Comparison of ENCODE assay signal across 8 mouse cellular contexts in genomic region chr6:124757909-124758848, GRCm38 (mm10). TPM values are rescaled to one million over a fixed set of nuclear protein-coding genes. Genes with fewer than 3 reads are reported as not detected.
A peak's percentile ranks its signal among the peaks of the same experiment; 100 is the strongest.
DNase-seq lines count a peak whose midpoint lies in the region; ATAC-seq and TF ChIP-seq lines count a peak whose summit lies in the region.

No protein-coding gene starts in this region.

- H3K4me2 ChIP-seq in forebrain, postnatal 0 days (ENCODE audit: low read depth) = peak overlapping the region; percentile 62
- H3K4me2 ChIP-seq in hindbrain, postnatal 0 days (ENCODE audit: low read depth, low read length) = peak overlapping the region; percentile 85

- WGBS in cerebellum, adult 2 months = 6% methylated on average over 5 of the region's 5 CpGs
- WGBS in forebrain, postnatal 0 days = 24% methylated on average over 5 of the region's 5 CpGs
- WGBS in hindbrain, postnatal 0 days = 10% methylated on average over 5 of the region's 5 CpGs

- DNase-seq in gastrocnemius, adult 18-20 months (ENCODE audit: low spot score) = peak; percentile 41
- DNase-seq in gastrocnemius, postnatal 14 days = no peak
- peak; percentile 80 to 85 for DNase-seq in cerebellum, adult 2 months
- DNase-seq in forebrain, postnatal 0 days = peak; percentile 70
- DNase-seq in hindbrain, postnatal 0 days (ENCODE audit: low spot score) = peak; percentile 83
- peak; percentile 67 for DNase-seq in left cerebral cortex, postnatal 4 days
- DNase-seq in naive thymus-derived CD4-positive, alpha-beta T cell, adult 2 months (ENCODE audit: low read depth) = peak; percentile 15
- DNase-seq in spleen, postnatal 14 days (ENCODE audit: low spot score in 2 of 2) = no peak

- H3K36me3 ChIP-seq in forebrain, postnatal 0 days (ENCODE audit: insufficient read depth) = peaks cover 5% of the 10 kb centered on the region; the same call in 1 of the 2 replicates
- H3K36me3 ChIP-seq in hindbrain, postnatal 0 days (ENCODE audit: insufficient read depth, low read length) = no peaks in the 10 kb centered on the region; the same call in 1 of the 2 replicates

- no peaks in the 10 kb centered on the region for H3K27me3 ChIP-seq in cerebellum, adult 2 months (ENCODE audit: control insufficient read depth, insufficient read depth, low read length)
- no peaks in the 10 kb centered on the region for H3K27me3 ChIP-seq in forebrain, postnatal 0 days (ENCODE audit: insufficient read depth, low read length)
- no peaks in the 10 kb centered on the region for H3K27me3 ChIP-seq in hindbrain, postnatal 0 days (ENCODE audit: insufficient read depth, low read length)

- H3K9me3 ChIP-seq in forebrain, postnatal 0 days (ENCODE audit: low read length) = no peaks in the 10 kb centered on the region
- no peaks in the 10 kb centered on the region for H3K9me3 ChIP-seq in hindbrain, postnatal 0 days (ENCODE audit: low read length)

- intact Hi-C loops in gastrocnemius, postnatal 14 days (cut with DNase I; ENCODE audit: low total_unique reads) = loop anchor here (2.0 kb wide), 1 partner anchor 117 kb away; no protein-coding TSS in a partner anchor
- intact Hi-C loops in left cerebral cortex, postnatal 4 days (cut with DNase I) = loop anchor here (5.0 kb wide), 1 partner anchor 49 kb away; the partner anchor contains the start of gene Spsb2

- peak overlapping the region; percentile 95 for H3K4me3 ChIP-seq in cerebellum, adult 2 months (replicated peaks; ENCODE audit: insufficient read depth, low read depth, low read length)
- H3K4me3 ChIP-seq in forebrain, postnatal 0 days (ENCODE audit: low read depth, low read length) = peak overlapping the region; percentile 98
- peak overlapping the region; percentile 85 for H3K4me3 ChIP-seq in hindbrain, postnatal 0 days (ENCODE audit: low read length)

- ATAC-seq in forebrain, postnatal 0 days = peak; percentile 23
- ATAC-seq in hindbrain, postnatal 0 days = peak; percentile 70

- peak overlapping the region; percentile 96 for H3K27ac ChIP-seq in cerebellum, adult 2 months (ENCODE audit: insufficient read depth, low read length)
- H3K27ac ChIP-seq in forebrain, postnatal 0 days (ENCODE audit: low read depth, low read length) = peak overlapping the region; percentile 57
- H3K27ac ChIP-seq in hindbrain, postnatal 0 days = peak overlapping the region; percentile 97

- no peak overlapping the region for H3K9ac ChIP-seq in forebrain, postnatal 0 days
- H3K9ac ChIP-seq in hindbrain, postnatal 0 days (replicated peaks; ENCODE audit: low read length) = peak overlapping the region; percentile 94

- peaks cover 7% of the 10 kb centered on the region for H3K4me1 ChIP-seq in cerebellum, adult 2 months (ENCODE audit: control insufficient read depth, insufficient read depth, low read length)
- peaks cover 13% of the 10 kb centered on the region for H3K4me1 ChIP-seq in forebrain, postnatal 0 days (ENCODE audit: insufficient read depth)
- H3K4me1 ChIP-seq in hindbrain, postnatal 0 days (ENCODE audit: insufficient read depth, low read length) = peaks cover 34% of the 10 kb centered on the region

- peak; percentile 32; the same call in 1 of the 2 replicates for TF ChIP-seq POLR2A in cerebellum, adult 2 months (IDR thresholded peaks at IDR 0.05; ENCODE audit: borderline replicate concordance, insufficient read depth, low read length)

- no peak for TF ChIP-seq CTCF in cerebellum, adult 2 months (IDR thresholded peaks at IDR 0.05; ENCODE audit: borderline replicate concordance, insufficient read depth, low read depth, low read length)
- TF ChIP-seq CTCF in forebrain, postnatal 0 days (IDR thresholded peaks at IDR 0.05; ENCODE audit: low read depth) = no peak
- TF ChIP-seq CTCF in hindbrain, postnatal 0 days (IDR thresholded peaks at IDR 0.05; ENCODE audit: low read depth) = no peak

RNA-seq across cellular contexts. Expression of gene Atn1, which starts 1.9 kb away (rescaled TPM):
- total RNA-seq in gastrocnemius, adult 18-20 months (2021) = 10 to 100 TPM; 44.0 to 56.4 TPM
- 10 to 100 TPM; 30.8 to 35.8 TPM for total RNA-seq in gastrocnemius, postnatal 14 days (2021)
- 83.5 and 90.3 TPM in 2 replicates for polyA plus RNA-seq in cerebellum, adult 2 months (2012; rRNA removed)
- 15.0 and 16.7 TPM in 2 replicates for total RNA-seq in forebrain, postnatal 0 days (2014; rRNA removed)
- polyA plus RNA-seq in forebrain, postnatal 0 days (2015; fragmentation: Nextera tagmentation; extraction: Ambion mirVana) = 19.3 and 24.2 TPM in 2 replicates
- total RNA-seq in hindbrain, postnatal 0 days (2014; rRNA removed) = 19.1 and 23.7 TPM in 2 replicates
- polyA plus RNA-seq in hindbrain, postnatal 0 days (2015; fragmentation: Nextera tagmentation; extraction: Ambion mirVana) = 19.9 and 21.3 TPM in 2 replicates
- 100 to 1,000 TPM; 174 to 180 TPM for total RNA-seq in left cerebral cortex, postnatal 4 days (2021)

RNA-seq across cellular contexts. Expression of gene Gm45234, which starts 2.4 kb away (rescaled TPM):
- not detected for total RNA-seq in gastrocnemius, adult 18-20 months (2021)
- not detected for total RNA-seq in gastrocnemius, postnatal 14 days (2021)
- not detected in 2 replicates for polyA plus RNA-seq in cerebellum, adult 2 months (2012; rRNA removed)
- not detected in 2 replicates for total RNA-seq in forebrain, postnatal 0 days (2014; rRNA removed)
- polyA plus RNA-seq in forebrain, postnatal 0 days (2015; fragmentation: Nextera tagmentation; extraction: Ambion mirVana) = 0.11 TPM in 1 of 2 replicates, not detected in the other
- 0.26 TPM in 1 of 2 replicates, not detected in the other for total RNA-seq in hindbrain, postnatal 0 days (2014; rRNA removed)
- not detected in 2 replicates for polyA plus RNA-seq in hindbrain, postnatal 0 days (2015; fragmentation: Nextera tagmentation; extraction: Ambion mirVana)
- total RNA-seq in left cerebral cortex, postnatal 4 days (2021) = not detected

RNA-seq across cellular contexts. Expression of gene Eno2, which starts 11.3 kb away (rescaled TPM):
- total RNA-seq in gastrocnemius, adult 18-20 months (2021) = 1 to 10 TPM in 1 of 2 experiments, under 1 TPM in 1; 0.87 to 1.2 TPM
- total RNA-seq in gastrocnemius, postnatal 14 days (2021) = 1 to 10 TPM; 1.9 to 2.3 TPM
- 888 and 918 TPM in 2 replicates for polyA plus RNA-seq in cerebellum, adult 2 months (2012; rRNA removed)
- total RNA-seq in forebrain, postnatal 0 days (2014; rRNA removed) = 130 and 148 TPM in 2 replicates
- polyA plus RNA-seq in forebrain, postnatal 0 days (2015; fragmentation: Nextera tagmentation; extraction: Ambion mirVana) = 88.5 and 113 TPM in 2 replicates
- total RNA-seq in hindbrain, postnatal 0 days (2014; rRNA removed) = 281 and 357 TPM in 2 replicates
- 213 and 216 TPM in 2 replicates for polyA plus RNA-seq in hindbrain, postnatal 0 days (2015; fragmentation: Nextera tagmentation; extraction: Ambion mirVana)
- total RNA-seq in left cerebral cortex, postnatal 4 days (2021) = 100 to 1,000 TPM; 190 to 217 TPM

RNA-seq across cellular contexts. Expression of gene Grcc10, which starts 17.0 kb away (rescaled TPM):
- 100 to 1,000 TPM; 162 TPM for total RNA-seq in gastrocnemius, adult 18-20 months (2021)
- 100 to 1,000 TPM; 207 to 228 TPM for total RNA-seq in gastrocnemius, postnatal 14 days (2021)
- 320 and 329 TPM in 2 replicates for polyA plus RNA-seq in cerebellum, adult 2 months (2012; rRNA removed)
- 257 and 314 TPM in 2 replicates for total RNA-seq in forebrain, postnatal 0 days (2014; rRNA removed)
- polyA plus RNA-seq in forebrain, postnatal 0 days (2015; fragmentation: Nextera tagmentation; extraction: Ambion mirVana) = 699 and 862 TPM in 2 replicates
- total RNA-seq in hindbrain, postnatal 0 days (2014; rRNA removed) = 212 and 236 TPM in 2 replicates
- polyA plus RNA-seq in hindbrain, postnatal 0 days (2015; fragmentation: Nextera tagmentation; extraction: Ambion mirVana) = 643 and 649 TPM in 2 replicates
- total RNA-seq in left cerebral cortex, postnatal 4 days (2021) = 100 to 1,000 TPM; 334 to 350 TPM

RNA-seq across cellular contexts. Expression of gene Ptpn6, which starts 19.7 kb away (rescaled TPM):
- total RNA-seq in gastrocnemius, adult 18-20 months (2021) = 1 to 10 TPM in 1 of 2 experiments, under 1 TPM in 1; 0.90 to 1.1 TPM
- 1 to 10 TPM; 1.7 to 1.9 TPM for total RNA-seq in gastrocnemius, postnatal 14 days (2021)
- polyA plus RNA-seq in cerebellum, adult 2 months (2012; rRNA removed) = 2.2 and 2.4 TPM in 2 replicates
- total RNA-seq in forebrain, postnatal 0 days (2014; rRNA removed) = 2.2 and 2.9 TPM in 2 replicates
- polyA plus RNA-seq in forebrain, postnatal 0 days (2015; fragmentation: Nextera tagmentation; extraction: Ambion mirVana) = 3.6 and 3.8 TPM in 2 replicates
- total RNA-seq in hindbrain, postnatal 0 days (2014; rRNA removed) = 3.8 and 3.9 TPM in 2 replicates
- polyA plus RNA-seq in hindbrain, postnatal 0 days (2015; fragmentation: Nextera tagmentation; extraction: Ambion mirVana) = 4.3 and 4.8 TPM in 2 replicates
- total RNA-seq in left cerebral cortex, postnatal 4 days (2021) = 1 to 10 TPM; 3.3 to 9.2 TPM

Comparison
In these comparisons a context has a peak if more than half of its experiments do, and no peak if none do; other contexts are left out.
1. DNase-seq: peak in gastrocnemius, adult 18-20 months (single experiment), cerebellum, adult 2 months (2 of 2), forebrain, postnatal 0 days (single experiment), hindbrain, postnatal 0 days (single experiment), left cerebral cortex, postnatal 4 days (single experiment) and naive thymus-derived CD4-positive, alpha-beta T cell, adult 2 months (single experiment); none in gastrocnemius, postnatal 14 days (single experiment) and spleen, postnatal 14 days (0 of 2).
2. RNA of gene Eno2, which starts 11.3 kb away (total RNA-seq): 281 to 357 TPM in hindbrain, postnatal 0 days, 190 to 217 TPM in left cerebral cortex, postnatal 4 days and 130 to 148 TPM in forebrain, postnatal 0 days; 1.9 to 2.3 TPM in gastrocnemius, postnatal 14 days and 0.87 to 1.2 TPM in gastrocnemius, adult 18-20 months; every median in the first group is over 10 times any median in the second.
3. Peak in every context shown above with its lines, with median percentiles within 50 percentile points of each other: H3K27ac ChIP-seq and H3K4me3 ChIP-seq.